Mouse (Mus musculus) neural tube, embryonic 15.5 days (tissue): Measurements from ENCODE around the gene Olfr73. TPM values are rescaled to one million over a fixed set of nuclear protein-coding genes. Genes with fewer than 3 reads are reported as not detected.
"Not testable (repeated sequence)": the region's sequence is repeated elsewhere in the genome, so short reads cannot be mapped to it uniquely, and the experiment has no call there.

Source experiments
- ATAC-seq: fragments of 200-750 bp; cut with Nextera tagmentation; 2 replicates; pipeline ENCODE4 v1.8.0; 2017; ENCODE audit warnings: mild to moderate bottlenecking, moderate TSS enrichment, moderate library complexity; ENCODE audit not compliant: low FRiP score
- H3K27ac ChIP-seq: fragments of 300-500 bp; sonication (generic); replicated peaks from 2 replicates; pipeline ENCODE4 v1.5.1; 2015; ENCODE audit warnings: mild to moderate bottlenecking, inconsistent platforms
- H3K27me3 ChIP-seq: fragments of 300-500 bp; sonication (generic); replicated peaks from 2 replicates; pipeline ENCODE4 v1.6.1; 2015; ENCODE audit warnings: inconsistent platforms
- H3K36me3 ChIP-seq: fragments of 300-500 bp; sonication (generic); 2 replicates; pipeline ENCODE4 v1.6.1; 2015; ENCODE audit warnings: inconsistent platforms
- H3K4me1 ChIP-seq: fragments of 300-500 bp; sonication (generic); 2 replicates; pipeline ENCODE4 v1.6.1; 2015; ENCODE audit warnings: inconsistent platforms
- H3K4me2 ChIP-seq: fragments of 300-500 bp; sonication (generic); 2 replicates; pipeline ENCODE4 v1.6.1; 2015; ENCODE audit warnings: inconsistent platforms, mild to moderate bottlenecking, moderate library complexity
- H3K4me3 ChIP-seq: fragments of 300-500 bp; sonication (generic); replicated peaks from 2 replicates; pipeline ENCODE4 v1.5.1; 2015; ENCODE audit warnings: mild to moderate bottlenecking, inconsistent platforms
- H3K9ac ChIP-seq: fragments of 300-500 bp; sonication (generic); replicated peaks from 2 replicates; pipeline ENCODE4 v1.6.1; 2015; ENCODE audit warnings: mild to moderate bottlenecking, inconsistent platforms
- H3K9me3 ChIP-seq: fragments of 300-500 bp; sonication (generic); replicated peaks from 2 replicates; pipeline ENCODE4 v1.6.1; 2016; ENCODE audit warnings: inconsistent platforms
- WGBS: fragments of 180-500 bp; shearing (Covaris S2); methylation state at CpG from one replicate; pipeline ENCODE4 v1.1.7; 2015; ENCODE audit warnings: mixed read lengths; 5-methylcytosine and 5-hydroxymethylcytosine counted together
- polyA plus RNA-seq: library from polyadenylated mRNA; unstranded; fragments of >200 nt; fragmentation: Nextera tagmentation; extraction: Ambion mirVana; gene quantifications from 2 replicates; pipeline ENCODE4 v1.2.1, GENCODE M21; 2015

Olfr73 gene
- not detected in 2 replicates for polyA plus RNA-seq

DNA sequence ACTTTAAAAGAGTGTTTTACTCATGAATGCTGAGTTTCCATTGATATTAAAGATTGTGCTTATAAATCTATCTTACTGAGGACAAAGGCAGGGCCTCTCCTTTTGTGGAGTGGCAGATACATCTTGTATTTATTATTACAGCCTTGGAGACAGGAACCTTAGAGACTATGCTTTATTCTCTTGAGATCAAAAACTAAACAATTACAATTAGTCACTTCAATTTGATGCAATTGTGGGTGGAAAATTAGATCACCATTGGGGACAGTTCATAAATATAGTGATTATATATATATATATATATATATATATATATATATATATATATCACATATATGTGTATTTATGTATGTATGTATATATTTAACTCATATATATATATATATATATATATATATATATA is at the start of gene Olfr73:
Gene Olfr73, minus strand, starts transcription at position 101 of the 400 bp plus-strand sequence.
- Histone ChIP-seq H3K36me3 (no peaks in the 10 kb centered on the region), H3K4me2 (no peak within 1 kb of the TSS), H3K9ac (no peak within 1 kb of the TSS), H3K4me1 (no peaks in the 10 kb centered on the region), H3K9me3 (no peaks in the 10 kb centered on the region), H3K27me3 (no peaks in the 10 kb centered on the region), H3K27ac (no peak within 1 kb of the TSS), H3K4me3 (no peak within 1 kb of the TSS)
- ATAC-seq: no peak

DNA sequence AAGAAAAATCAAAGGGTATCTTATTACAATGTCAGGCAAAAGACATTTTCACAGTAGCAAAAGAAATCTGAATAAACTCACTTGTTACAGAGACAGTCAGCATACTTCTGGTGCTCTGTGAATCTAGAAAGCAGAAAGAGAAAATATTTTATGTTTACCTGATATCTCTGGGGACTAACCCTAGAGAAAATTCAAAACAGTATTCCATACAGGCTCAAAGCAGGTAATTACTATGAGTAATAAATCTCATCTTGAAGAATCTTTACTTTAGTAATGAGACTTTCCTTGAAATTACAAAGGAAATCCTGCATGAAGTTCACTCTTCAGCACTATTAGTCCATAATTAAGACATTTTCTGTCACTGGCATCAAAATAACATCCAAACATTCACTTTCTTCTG is 34.2 kb upstream of the Olfr73 start, which contains the start of gene Olfr1163:
Gene Olfr1163, minus strand, starts transcription at position 101 of the 400 bp plus-strand sequence.
- Histone ChIP-seq H3K9ac (no peak within 1 kb of the TSS), H3K4me1 (no peaks in the 10 kb centered on the region), H3K4me3 (no peak within 1 kb of the TSS), H3K9me3 (no peaks in the 10 kb centered on the region), H3K36me3 (no peaks in the 10 kb centered on the region), H3K27ac (no peak within 1 kb of the TSS), H3K27me3 (no peaks in the 10 kb centered on the region), H3K4me2 (no peak within 1 kb of the TSS)
- ATAC-seq: no peak

DNA sequence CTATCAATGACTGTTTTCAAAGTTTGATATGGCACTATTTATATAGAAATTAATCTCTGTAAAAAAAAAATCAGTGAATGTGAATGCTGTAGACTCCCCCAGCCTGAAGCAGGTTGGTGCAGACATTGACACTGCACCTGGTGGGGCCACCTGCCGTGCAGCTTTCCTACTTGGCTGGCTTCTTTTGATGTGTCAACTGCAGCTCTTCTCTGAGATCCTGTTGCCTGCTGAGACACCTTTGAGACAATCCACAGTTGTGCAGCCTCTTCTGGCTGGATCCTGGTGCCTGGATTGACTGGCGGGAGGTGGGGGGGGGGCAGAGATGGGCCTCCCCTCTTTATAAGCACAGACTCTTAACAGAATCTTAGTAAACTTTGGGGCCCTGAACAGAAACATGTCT is 26.1 kb upstream of the Olfr73 start:
- 86% methylated on average over 2 of the region's 2 CpGs for whole genome bisulfite sequencing
- Histone ChIP-seq H3K27me3 (no peaks in the 10 kb centered on the region), H3K9me3 (no peaks in the 10 kb centered on the region), H3K36me3 (no peaks in the 10 kb centered on the region), H3K4me3 (no peak overlapping the region), H3K4me2 (no peak overlapping the region), H3K9ac (no peak overlapping the region), H3K27ac (no peak overlapping the region), H3K4me1 (no peaks in the 10 kb centered on the region)
- no peak for ATAC-seq

DNA sequence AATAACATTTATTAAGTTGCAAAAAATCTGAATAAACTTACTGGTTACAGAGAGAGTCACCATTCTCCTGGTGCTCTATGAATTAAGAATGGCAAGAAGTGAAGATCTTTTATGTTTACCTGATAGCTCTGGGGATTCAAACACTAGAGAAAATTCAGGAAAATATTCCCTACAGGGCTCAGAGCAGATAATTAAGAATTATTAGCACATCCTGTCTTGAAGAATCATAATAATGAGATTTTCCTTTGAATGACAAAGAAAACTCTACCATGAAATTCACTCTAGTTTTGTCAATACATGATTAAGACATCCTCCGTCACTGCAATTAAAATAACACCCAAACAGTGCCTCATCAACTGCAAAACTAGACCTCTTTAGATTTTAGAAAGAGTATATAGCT is 13.5 kb upstream of the Olfr73 start, which contains the start of gene Olfr1162:
Gene Olfr1162, minus strand, starts transcription at position 101 of the 400 bp plus-strand sequence.
- H3K27ac ChIP-seq: no peak within 1 kb of the TSS
- H3K4me3 ChIP-seq: no peak within 1 kb of the TSS
- H3K36me3 ChIP-seq: no peaks in the 10 kb centered on the region
- H3K9ac ChIP-seq: no peak within 1 kb of the TSS
- no peak within 1 kb of the TSS for H3K4me2 ChIP-seq
- no peaks in the 10 kb centered on the region for H3K27me3 ChIP-seq
- 93% methylated on average over 1 of the region's 1 CpGs for WGBS
- no peak for ATAC-seq
- no peaks in the 10 kb centered on the region for H3K9me3 ChIP-seq
- H3K4me1 ChIP-seq: no peaks in the 10 kb centered on the region

DNA sequence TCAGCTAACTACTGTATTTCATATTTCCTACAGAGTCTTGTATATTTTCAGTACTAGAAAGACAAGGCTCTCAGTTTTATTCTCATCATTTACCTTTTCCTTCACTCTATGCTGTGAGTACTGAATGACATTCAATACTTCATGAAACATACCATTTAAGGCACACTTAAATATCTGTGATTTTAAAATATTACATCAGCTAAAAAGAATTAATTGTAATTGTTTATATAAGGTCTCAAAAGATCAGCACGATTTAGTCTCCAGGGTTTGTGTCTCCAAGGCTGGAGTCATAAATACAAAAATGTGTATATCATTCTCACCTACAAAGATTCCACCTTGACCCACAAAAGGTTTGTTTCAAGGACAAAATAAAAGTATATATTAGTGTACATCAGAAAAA is 15.0 kb downstream of the Olfr73 start, which contains the start of gene Olfr1161:
Gene Olfr1161, plus strand, starts transcription at position 301 of the 400 bp plus-strand sequence.
- ATAC-seq: not testable (repeated sequence)

DNA sequence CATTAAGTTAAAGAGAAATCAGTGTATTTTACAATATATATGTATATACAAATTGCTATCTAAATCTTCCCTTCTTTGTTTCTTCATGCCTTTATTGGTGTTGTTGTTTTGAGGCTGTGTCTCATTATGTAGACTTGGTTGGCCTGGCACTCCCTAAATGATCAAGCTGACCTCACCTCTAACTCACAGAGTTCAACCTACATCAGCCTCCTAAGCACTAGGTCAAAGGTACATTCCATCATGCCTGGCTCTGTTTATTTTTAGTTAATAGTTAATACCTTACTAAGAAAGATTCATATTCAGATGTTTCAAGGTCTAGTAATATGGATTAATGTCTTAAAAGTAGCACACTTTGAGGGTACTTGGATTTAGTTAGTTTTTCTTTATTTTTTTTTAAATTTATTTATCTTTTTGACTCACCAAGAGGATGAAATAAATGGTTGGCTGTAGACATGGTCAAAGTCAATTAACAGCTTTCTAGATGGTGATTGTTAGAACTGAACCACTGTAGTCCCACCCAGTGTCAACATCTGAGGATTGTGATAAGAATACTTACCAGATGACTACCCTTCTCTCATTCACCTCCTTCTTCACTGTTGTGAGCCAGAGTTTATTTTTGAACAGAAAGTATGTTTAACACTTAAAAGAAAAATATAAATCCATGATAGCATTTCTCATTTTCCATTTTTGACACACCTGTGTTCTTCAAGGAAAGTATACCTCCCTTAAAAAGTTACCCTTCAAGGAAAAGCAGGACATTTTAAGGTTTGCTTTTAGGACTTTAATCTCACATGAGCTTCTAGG is 29.8 kb downstream of the Olfr73 start, which contains the start of gene Olfr1160:
Gene Olfr1160, minus strand, starts transcription at position 754 of the 804 bp plus-strand sequence.
- Histone ChIP-seq H3K36me3 (no peaks in the 10 kb centered on the region), H3K9ac (no peak within 1 kb of the TSS), H3K4me1 (no peaks in the 10 kb centered on the region), H3K9me3 (no peaks in the 10 kb centered on the region), H3K4me3 (no peak within 1 kb of the TSS), H3K27ac (no peak within 1 kb of the TSS), H3K4me2 (no peak within 1 kb of the TSS), H3K27me3 (no peaks in the 10 kb centered on the region)
- ATAC-seq: no peak

More for the DNA sequence above, 15.0 kb downstream of the Olfr73 start, which contains the start of gene Olfr1161:
- not testable (repeated sequence) for H3K9me3 ChIP-seq, H3K27ac ChIP-seq, H3K4me1 ChIP-seq, H3K27me3 ChIP-seq, H3K4me3 ChIP-seq, H3K36me3 ChIP-seq, H3K9ac ChIP-seq, H3K4me2 ChIP-seq
- WGBS: 86% methylated on average over 1 of the region's 1 CpGs

DNA sequence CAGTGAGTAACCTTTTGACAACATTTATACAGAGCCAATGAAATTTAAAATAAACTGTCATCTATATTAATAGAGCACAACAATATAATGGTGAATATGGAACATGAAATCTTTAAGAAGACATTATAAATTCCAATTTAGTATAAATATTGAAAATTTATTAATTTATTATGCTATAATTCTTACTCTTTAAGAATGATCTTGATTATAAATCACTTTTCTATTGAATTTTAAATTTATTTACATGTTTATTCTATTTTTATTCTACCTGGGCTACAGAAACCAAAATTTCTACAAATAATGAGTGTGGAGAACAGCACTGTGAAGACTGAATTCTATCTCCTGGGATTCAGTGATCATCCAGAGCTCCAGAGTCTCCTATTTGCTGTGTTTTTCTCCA is 47.7 kb downstream of the Olfr73 start, which contains the start of gene Olfr1158:
Gene Olfr1158, plus strand, starts transcription at position 301 of the 400 bp plus-strand sequence.
- Histone ChIP-seq H3K4me1 (no peaks in the 10 kb centered on the region), H3K9ac (no peak within 1 kb of the TSS), H3K27me3 (no peaks in the 10 kb centered on the region), H3K9me3 (no peaks in the 10 kb centered on the region), H3K36me3 (no peaks in the 10 kb centered on the region), H3K27ac (no peak within 1 kb of the TSS), H3K4me2 (no peak within 1 kb of the TSS), H3K4me3 (no peak within 1 kb of the TSS)
- no peak for ATAC-seq

Other genes with a start within 250 kb of the Olfr73 start
- not detected in 2 replicates for gene Olfr1143, start 237.1 kb downstream of the Olfr73 start, polyA plus RNA-seq
- not detected in 2 replicates for gene Olfr1145, start 227.9 kb downstream of the Olfr73 start, polyA plus RNA-seq
- gene Olfr1148, start 207.2 kb downstream of the Olfr73 start, polyA plus RNA-seq: not detected in 2 replicates
- not detected in 2 replicates for gene Olfr1150-ps1, start 193.7 kb downstream of the Olfr73 start, polyA plus RNA-seq
- gene Olfr1151, start 181.8 kb downstream of the Olfr73 start, polyA plus RNA-seq: not detected in 2 replicates
- not detected in 2 replicates for gene Olfr1152, start 171.2 kb downstream of the Olfr73 start, polyA plus RNA-seq
- not detected in 2 replicates for gene Olfr1153, start 142.7 kb downstream of the Olfr73 start, polyA plus RNA-seq
- gene Olfr1154, start 132.5 kb downstream of the Olfr73 start, polyA plus RNA-seq: not detected in 2 replicates
- gene Olfr1155, start 92.6 kb downstream of the Olfr73 start, polyA plus RNA-seq: not detected in 2 replicates
- gene Olfr1156, start 84.6 kb downstream of the Olfr73 start, polyA plus RNA-seq: not detected in 2 replicates
- not detected in 2 replicates for gene Olfr1157, start 69.4 kb downstream of the Olfr73 start, polyA plus RNA-seq
- gene Olfr74, start 63.0 kb downstream of the Olfr73 start, polyA plus RNA-seq: not detected in 2 replicates
- not detected in 2 replicates for gene Olfr1158, start 47.6 kb downstream of the Olfr73 start, polyA plus RNA-seq
- not detected in 2 replicates for gene Olfr1160, start 29.4 kb downstream of the Olfr73 start, polyA plus RNA-seq
- gene Olfr1161, start 14.9 kb downstream of the Olfr73 start, polyA plus RNA-seq: not detected in 2 replicates
- gene Olfr1162, start 13.4 kb upstream of the Olfr73 start, polyA plus RNA-seq: not detected in 2 replicates
- not detected in 2 replicates for gene Olfr1163, start 34.1 kb upstream of the Olfr73 start, polyA plus RNA-seq
- gene Olfr1164, start 56.3 kb upstream of the Olfr73 start, polyA plus RNA-seq: not detected in 2 replicates
- not detected in 2 replicates for gene Olfr1166, start 90.6 kb upstream of the Olfr73 start, polyA plus RNA-seq
- not detected in 2 replicates for gene Olfr1167, start 117.5 kb upstream of the Olfr73 start, polyA plus RNA-seq
- not detected in 2 replicates for gene Olfr1168, start 144.2 kb upstream of the Olfr73 start, polyA plus RNA-seq
- gene Olfr1170, start 190.6 kb upstream of the Olfr73 start, polyA plus RNA-seq: not detected in 2 replicates
- gene Olfr1173, start 242.2 kb upstream of the Olfr73 start, polyA plus RNA-seq: not detected in 2 replicates